Comparison of ENCODE assay signal across 7 mouse cellular contexts in the genomic region with DNA sequence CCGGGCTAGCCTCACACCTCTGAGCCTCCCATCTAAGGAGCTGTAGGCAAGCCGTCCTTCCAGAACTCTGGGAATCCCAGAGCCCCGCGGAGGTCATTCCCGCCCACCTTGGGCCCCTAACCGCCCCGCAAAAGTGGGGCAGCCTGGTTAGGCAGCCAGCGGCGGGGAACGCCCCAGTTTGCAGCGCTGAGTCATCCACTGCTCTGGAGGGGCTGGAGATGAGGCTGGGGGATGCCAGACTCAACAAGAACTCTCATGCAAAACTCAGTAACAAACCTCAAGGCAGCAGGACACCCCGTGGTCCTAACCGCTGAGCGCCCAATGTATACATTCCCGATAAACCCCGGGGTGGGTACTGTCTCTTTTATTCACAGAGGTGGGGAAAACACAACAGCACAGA. TPM values are rescaled to one million over a fixed set of nuclear protein-coding genes. Genes with fewer than 3 reads are reported as not detected.
DNase-seq lines count a peak whose midpoint lies in the region; ATAC-seq and TF ChIP-seq lines count a peak whose summit lies in the region.

No protein-coding gene starts in this region.

- no peak for ATAC-seq in lung, embryonic 14.5 days (ENCODE audit: insufficient read depth)
- no peak for ATAC-seq in forebrain, embryonic 11.5 days (replicated peaks; ENCODE audit: low FRiP score)
- ATAC-seq in limb, embryonic 12.5 days (ENCODE audit: insufficient number of reproducible peaks, insufficient read depth, low FRiP score, low TSS enrichment, low read depth) = no peak
- no peak for ATAC-seq in stomach, embryonic 14.5 days (ENCODE audit: insufficient number of reproducible peaks, insufficient read depth, low FRiP score, low read depth)

- DNase-seq in lung, embryonic 14.5 days = no peak
- no peak for DNase-seq in lung, postnatal 4 days
- DNase-seq in forebrain, embryonic 11.5 days (ENCODE audit: low spot score) = no peak
- no peak for DNase-seq in c-Kit-positive CD71-positive TER-119-positive erythroid progenitor cells, embryonic 14.5 days (ENCODE audit: low spot score)
- DNase-seq in ovary, postnatal 36 days (ENCODE audit: low spot score) = no peak

- H3K4me1 ChIP-seq in lung, embryonic 14.5 days (ENCODE audit: insufficient read depth) = peaks cover 30% of the 10 kb centered on the region
- peaks cover 59% of the 10 kb centered on the region for H3K4me1 ChIP-seq in forebrain, embryonic 11.5 days (replicated peaks; ENCODE audit: control insufficient read depth, insufficient read depth, low read length)
- peaks cover 76% of the 10 kb centered on the region for H3K4me1 ChIP-seq in limb, embryonic 12.5 days (replicated peaks)
- peaks cover 69% of the 10 kb centered on the region for H3K4me1 ChIP-seq in stomach, embryonic 14.5 days (ENCODE audit: control insufficient read depth, insufficient read depth, low read length)

- no peak for TF ChIP-seq CTCF in lung, embryonic 14.5 days (IDR thresholded peaks at IDR 0.05; ENCODE audit: low read depth)

- 0 out of 2 replicates have a peak, but pooled peaks cover 4% of the 10 kb centered on the region for H3K9me3 ChIP-seq in lung, embryonic 14.5 days (ENCODE audit: low read depth, low read length)
- H3K9me3 ChIP-seq in forebrain, embryonic 11.5 days (ENCODE audit: control insufficient read depth, low read length) = peaks cover 6% of the 10 kb centered on the region
- H3K9me3 ChIP-seq in limb, embryonic 12.5 days = no peaks in the 10 kb centered on the region
- no peaks in the 10 kb centered on the region for H3K9me3 ChIP-seq in stomach, embryonic 14.5 days (ENCODE audit: control insufficient read depth, low read depth, low read length)

- no peak overlapping the region for H3K27ac ChIP-seq in lung, embryonic 14.5 days (ENCODE audit: low read depth)
- no peak overlapping the region for H3K27ac ChIP-seq in forebrain, embryonic 11.5 days (ENCODE audit: low read depth, low read length)
- no peak overlapping the region for H3K27ac ChIP-seq in limb, embryonic 12.5 days
- H3K27ac ChIP-seq in stomach, embryonic 14.5 days (ENCODE audit: low read length) = no peak overlapping the region

- H3K27me3 ChIP-seq in lung, embryonic 14.5 days (ENCODE audit: insufficient read depth, low read length) = peaks cover 31% of the 10 kb centered on the region
- peaks cover 7% of the 10 kb centered on the region for H3K27me3 ChIP-seq in forebrain, embryonic 11.5 days (ENCODE audit: control insufficient read depth, insufficient read depth, low read length)
- peaks cover 55% of the 10 kb centered on the region for H3K27me3 ChIP-seq in limb, embryonic 12.5 days
- peaks cover 7% of the 10 kb centered on the region; the same call in 1 of the 2 replicates for H3K27me3 ChIP-seq in stomach, embryonic 14.5 days (ENCODE audit: control insufficient read depth, insufficient read depth, low read length)

- H3K36me3 ChIP-seq in lung, embryonic 14.5 days (ENCODE audit: insufficient read depth) = no peaks in the 10 kb centered on the region
- H3K36me3 ChIP-seq in forebrain, embryonic 11.5 days (ENCODE audit: control insufficient read depth, insufficient read depth, low read length) = peaks cover 2% of the 10 kb centered on the region; the same call in 1 of the 2 replicates
- H3K36me3 ChIP-seq in limb, embryonic 12.5 days = peaks cover 10% of the 10 kb centered on the region; the same call in 1 of the 2 replicates
- no peaks in the 10 kb centered on the region for H3K36me3 ChIP-seq in stomach, embryonic 14.5 days (ENCODE audit: control insufficient read depth, insufficient read depth, low read length)

- WGBS in lung, embryonic 14.5 days = 14% methylated on average over 16 of the region's 16 CpGs
- WGBS in forebrain, embryonic 11.5 days = 5% methylated on average over 16 of the region's 16 CpGs
- 6% methylated on average over 16 of the region's 16 CpGs for WGBS in limb, embryonic 12.5 days
- 13% methylated on average over 16 of the region's 16 CpGs for WGBS in stomach, embryonic 14.5 days

- H3K9ac ChIP-seq in lung, embryonic 14.5 days = no peak overlapping the region
- H3K9ac ChIP-seq in forebrain, embryonic 11.5 days (ENCODE audit: low read length) = peak overlapping the region; percentile 27; the same call in 1 of the 2 replicates
- H3K9ac ChIP-seq in limb, embryonic 12.5 days (replicated peaks) = peak overlapping the region; percentile 18; the same call in 1 of the 2 replicates
- no peak overlapping the region for H3K9ac ChIP-seq in stomach, embryonic 14.5 days (replicated peaks; ENCODE audit: low read depth, low read length)

- H3K4me2 ChIP-seq in lung, embryonic 14.5 days = peak overlapping the region; percentile 99
- peak overlapping the region; percentile 96 for H3K4me2 ChIP-seq in forebrain, embryonic 11.5 days (ENCODE audit: low read depth, low read length, severe bottlenecking)
- H3K4me2 ChIP-seq in limb, embryonic 12.5 days = peak overlapping the region; percentile 17; the same call in 1 of the 2 replicates
- H3K4me2 ChIP-seq in stomach, embryonic 14.5 days (replicated peaks; ENCODE audit: low read depth, low read length) = peak overlapping the region; percentile 99; the same call in 1 of the 2 replicates

- H3K4me3 ChIP-seq in lung, embryonic 14.5 days (ENCODE audit: low read depth, low read length) = peak overlapping the region; percentile 80; the same call in 1 of the 2 replicates
- peak overlapping the region; percentile 89 for H3K4me3 ChIP-seq in forebrain, embryonic 11.5 days (ENCODE audit: low read depth, low read length)
- H3K4me3 ChIP-seq in limb, embryonic 12.5 days (replicated peaks) = peak overlapping the region; percentile 84
- no peak overlapping the region; the same call in 1 of the 2 replicates for H3K4me3 ChIP-seq in stomach, embryonic 14.5 days (ENCODE audit: low read depth, low read length)

RNA-seq across cellular contexts. Expression of gene Ptprs, which starts 4.2 kb away (rescaled TPM):
- 96.8 and 112 TPM in 2 replicates for polyA plus RNA-seq in lung, embryonic 14.5 days (2014; fragmentation: Nextera tagmentation; extraction: Ambion mirVana)
- polyA plus RNA-seq in forebrain, embryonic 11.5 days (2014; fragmentation: Nextera tagmentation; extraction: Ambion mirVana) = 210 and 218 TPM in 2 replicates
- 113 and 126 TPM in 2 replicates for polyA plus RNA-seq in limb, embryonic 12.5 days (2016; fragmentation: Nextera tagmentation; extraction: Ambion mirVana)
- polyA plus RNA-seq in stomach, embryonic 14.5 days (2014; fragmentation: Nextera tagmentation; extraction: Ambion mirVana) = 111 and 115 TPM in 2 replicates

RNA-seq across cellular contexts. Expression of gene Znrf4, which starts 40.1 kb away (rescaled TPM):
- not detected in 2 replicates for polyA plus RNA-seq in lung, embryonic 14.5 days (2014; fragmentation: Nextera tagmentation; extraction: Ambion mirVana)
- polyA plus RNA-seq in forebrain, embryonic 11.5 days (2014; fragmentation: Nextera tagmentation; extraction: Ambion mirVana) = not detected in 2 replicates
- not detected in 2 replicates for polyA plus RNA-seq in limb, embryonic 12.5 days (2016; fragmentation: Nextera tagmentation; extraction: Ambion mirVana)
- not detected in 2 replicates for polyA plus RNA-seq in stomach, embryonic 14.5 days (2014; fragmentation: Nextera tagmentation; extraction: Ambion mirVana)

Comparison
In these comparisons a context has a peak if more than half of its experiments do, and no peak if none do; other contexts are left out.
1. H3K4me2 ChIP-seq: peak in every context shown above with its lines; median percentile 99 in lung, embryonic 14.5 days; 99 in stomach, embryonic 14.5 days; 96 in forebrain, embryonic 11.5 days; 17 in limb, embryonic 12.5 days.
2. H3K9ac ChIP-seq: peak in forebrain, embryonic 11.5 days (single experiment) and limb, embryonic 12.5 days (single experiment); none in lung, embryonic 14.5 days (single experiment) and stomach, embryonic 14.5 days (single experiment).